Mouse (Mus musculus): ENCODE measurements at regions not wholly inside any gene's neighbourhood (a gene's known extent, or its start where the extent isn't known, plus 50 kb on each side); places are given as distances from the start of the nearest gene placed in this dataset.

DNA sequence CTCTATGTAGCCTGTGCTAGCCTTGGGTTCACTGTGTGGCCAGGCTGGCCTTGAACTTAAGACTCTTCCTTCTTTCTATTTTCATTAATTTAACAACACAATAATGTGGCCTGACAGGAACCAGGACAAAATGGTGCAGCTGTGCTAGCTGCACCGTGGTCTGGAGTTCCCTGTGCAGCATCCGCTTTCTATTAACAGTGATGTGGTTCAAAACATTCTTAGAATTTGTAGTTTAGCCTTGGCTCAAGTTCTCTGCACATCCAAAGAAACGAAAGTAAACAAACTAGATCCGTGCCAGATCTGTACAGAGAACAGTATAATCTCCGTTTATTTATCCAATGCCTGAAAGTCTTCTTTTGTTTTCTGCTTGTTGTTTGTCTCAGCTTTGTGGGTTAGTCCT, 88.5 kb downstream of the Irx1 start:
- DNase-seq (ENCODE audit: low spot score in 2 of 2) = no peak

GRCm38 (mm10) chr13:71868763-71869162, 94.8 kb downstream of the Irx1 start:
- no peak for DNase-seq (ENCODE audit: low spot score in 2 of 2)

GRCm38 (mm10) chr13:71853426-71854025, 110.0 kb downstream of the Irx1 start:
- peak in 1 of 2 experiments; percentile 5 for DNase-seq (ENCODE audit: low spot score in 2 of 2)

GRCm38 (mm10) chr13:71804032-71804958, 159.2 kb downstream of the Irx1 start:
- DNase-seq (ENCODE audit: low spot score in 2 of 2) = no peak

DNA sequence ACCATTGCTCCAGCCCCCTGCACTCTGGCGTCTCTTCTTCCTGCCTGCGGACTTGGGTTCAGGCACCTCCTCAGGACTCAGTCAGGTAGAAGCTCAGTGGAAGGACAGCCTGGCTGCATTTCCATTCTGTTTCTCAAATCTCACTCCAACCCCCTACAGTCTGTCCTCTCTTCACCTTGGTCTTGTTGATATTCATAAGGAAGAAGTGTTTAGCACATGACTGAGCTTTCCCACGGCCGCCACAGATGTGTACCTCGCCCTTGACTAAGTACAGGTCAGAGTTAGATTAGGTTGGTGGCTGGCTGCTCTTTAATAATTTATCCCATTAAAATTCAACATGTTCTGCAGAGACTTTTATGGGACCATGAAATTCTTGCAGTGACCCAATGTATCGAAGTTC, 165.2 kb downstream of the Irx1 start:
- no peak for DNase-seq (ENCODE audit: low spot score in 2 of 2)

DNA sequence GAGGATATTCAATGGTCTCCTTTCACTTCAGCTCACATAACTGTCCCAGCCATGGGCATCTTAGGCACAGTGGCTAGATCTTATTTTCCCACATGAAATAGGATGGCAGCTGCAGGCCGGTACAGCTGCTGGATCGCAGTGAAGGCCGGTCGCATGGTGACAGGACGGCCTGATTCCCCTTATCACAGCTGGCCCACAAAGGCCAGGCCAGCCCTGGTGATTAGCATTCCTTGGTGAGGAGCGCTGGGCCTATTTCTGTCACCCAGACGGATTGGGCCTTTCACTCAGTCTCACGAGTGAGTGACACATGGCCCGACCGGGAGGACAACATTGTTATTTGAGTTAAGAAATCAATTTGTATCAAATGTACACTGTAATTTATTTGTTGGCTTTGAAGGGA, 178.8 kb downstream of the Irx1 start:
- DNase-seq (ENCODE audit: low spot score in 2 of 2) = no peak

DNA sequence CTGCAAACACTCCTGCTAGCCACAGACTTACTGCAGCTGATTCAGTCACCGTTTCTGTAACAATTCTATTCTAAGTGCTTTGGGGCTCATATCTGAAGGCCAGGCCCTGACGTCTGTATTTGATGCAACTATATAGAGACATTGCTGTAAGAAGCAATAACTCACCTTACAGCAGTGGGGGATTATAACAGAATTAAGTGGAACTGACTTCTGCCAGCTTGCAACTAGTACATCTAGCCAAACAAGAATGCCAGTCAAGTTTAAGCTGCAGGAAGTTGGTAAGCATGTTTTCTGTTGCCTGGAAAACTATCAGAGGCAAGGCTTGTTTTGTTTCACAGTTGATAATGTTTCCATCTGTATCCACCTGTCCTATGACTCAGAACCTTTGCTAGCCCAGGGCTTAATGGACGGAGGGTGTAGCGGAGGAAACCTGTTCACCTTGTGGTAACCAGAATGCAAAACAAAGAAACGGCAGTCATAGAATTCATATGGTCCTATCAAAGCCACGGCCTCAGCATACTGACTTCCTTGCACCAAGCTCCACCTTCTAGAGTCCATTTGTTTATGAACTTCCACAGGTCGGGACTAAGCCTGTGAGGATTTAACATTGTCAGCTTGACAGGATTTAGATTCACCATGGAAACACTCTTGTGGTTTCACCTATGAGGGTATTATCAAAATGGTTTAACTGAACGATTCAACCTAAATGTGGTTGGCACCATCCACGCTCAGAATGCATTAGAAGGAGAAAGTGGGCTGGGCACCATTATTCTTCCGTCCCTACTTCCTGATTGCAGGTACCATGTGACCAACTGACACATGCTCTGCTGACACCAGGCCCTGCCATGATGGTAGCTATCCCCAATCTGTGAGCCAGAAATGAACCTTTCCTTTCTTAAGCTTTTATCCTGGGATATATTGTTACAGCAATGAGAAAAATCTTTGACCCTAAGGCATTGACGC, 216.2 kb downstream of the Irx1 start:
- no peak for DNase-seq (ENCODE audit: low spot score in 2 of 2)

GRCm38 (mm10) chr13:71746534-71746933, 217.0 kb downstream of the Irx1 start:
- no peak for DNase-seq (ENCODE audit: low spot score in 2 of 2)

DNA sequence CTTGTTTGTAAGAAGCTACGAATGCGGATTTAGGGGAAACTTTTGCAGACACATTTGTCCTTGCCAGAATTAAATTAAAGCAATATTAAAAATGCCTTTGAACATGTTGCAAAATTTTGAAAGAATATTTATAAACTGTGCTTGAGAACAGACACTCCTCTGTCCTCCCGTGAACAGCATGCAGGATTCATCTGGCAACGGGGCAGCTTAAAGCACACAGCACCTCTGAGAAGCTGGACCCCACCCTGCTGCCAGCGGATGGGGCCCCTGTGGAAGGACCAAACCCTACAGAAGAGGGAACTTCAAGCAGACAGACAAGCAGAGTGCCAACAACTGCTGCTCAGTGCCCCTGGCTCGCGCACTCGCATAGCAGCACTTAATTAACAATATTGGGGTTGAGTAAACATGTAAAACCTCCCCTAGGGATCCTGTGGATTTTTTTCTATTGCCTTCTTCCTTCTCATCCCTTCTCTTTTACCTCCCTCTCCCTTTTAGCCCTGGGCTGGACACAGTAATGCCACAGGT, 226.6 kb downstream of the Irx1 start:
- DNase-seq (ENCODE audit: low spot score in 2 of 2) = no peak

DNA sequence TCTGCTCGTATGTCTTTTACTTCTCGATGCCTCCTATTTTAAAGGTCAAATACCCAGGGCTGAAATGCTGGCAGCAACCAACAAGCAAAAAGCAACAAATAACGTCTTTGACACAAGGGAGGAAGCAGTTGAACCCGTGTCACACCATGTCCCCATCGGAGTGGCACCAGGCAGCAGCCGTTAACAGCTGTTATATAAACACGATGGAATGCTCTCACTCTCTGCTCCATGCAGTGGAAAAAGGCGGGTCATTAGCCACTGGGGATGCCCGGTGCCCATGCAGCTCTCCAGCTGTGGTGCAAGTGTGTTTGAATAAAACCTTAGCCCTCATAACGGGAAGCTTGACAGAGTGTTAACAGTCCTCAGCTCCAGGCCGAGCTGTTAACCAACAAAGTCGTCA, 229.3 kb downstream of the Irx1 start:
- no peak for DNase-seq (ENCODE audit: low spot score in 2 of 2)

GRCm38 (mm10) chr13:71733360-71733759, 230.2 kb downstream of the Irx1 start:
- DNase-seq (ENCODE audit: low spot score in 2 of 2) = no peak

DNA sequence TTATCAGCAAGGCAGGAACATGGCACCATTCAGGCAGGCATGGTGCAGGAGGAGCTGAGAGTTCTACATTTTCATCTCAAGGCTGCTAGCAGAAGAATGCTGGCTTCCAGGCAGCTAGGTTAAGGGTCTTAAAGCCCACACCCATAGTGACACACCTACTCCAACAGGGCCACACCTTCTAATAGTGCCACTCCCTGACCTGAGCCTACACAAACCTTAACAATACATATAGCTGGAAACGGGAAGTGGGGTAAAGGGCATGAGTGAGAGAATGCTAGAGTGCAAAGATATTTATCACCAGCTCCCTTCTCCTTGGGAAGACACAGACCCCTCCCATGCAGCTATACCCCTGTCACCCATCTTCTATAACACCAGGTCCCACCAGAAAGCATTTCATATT, 230.6 kb downstream of the Irx1 start:
- DNase-seq (ENCODE audit: low spot score in 2 of 2) = no peak

GRCm38 (mm10) chr13:71690069-71690817, 273.3 kb downstream of the Irx1 start:
- no peak for DNase-seq (ENCODE audit: low spot score in 2 of 2)

DNA sequence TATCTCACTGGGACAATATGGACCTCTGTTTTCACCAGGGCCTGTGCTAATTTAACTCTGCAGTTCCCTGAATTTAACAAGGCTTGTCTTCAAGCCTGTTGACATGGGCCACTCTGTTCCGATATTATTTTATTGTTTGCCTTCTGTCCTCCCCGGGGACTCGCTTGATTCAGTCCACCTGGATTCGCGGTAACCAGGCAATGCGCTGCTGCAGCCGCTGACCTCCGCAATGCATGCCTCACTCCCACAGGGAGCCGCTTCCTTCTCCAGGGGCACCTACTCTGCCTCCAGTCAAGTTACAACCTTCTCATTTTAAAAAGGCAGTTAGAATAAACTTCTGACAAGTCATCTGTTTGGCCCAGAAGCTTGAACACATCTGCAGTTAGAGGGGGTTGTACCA, 274.3 kb downstream of the Irx1 start:
- DNase-seq (ENCODE audit: low spot score in 2 of 2) = no peak

GRCm38 (mm10) chr13:71676081-71676624, 287.4 kb downstream of the Irx1 start:
- DNase-seq (ENCODE audit: low spot score in 2 of 2) = no peak

- DNase-seq (ENCODE audit: low spot score in 2 of 2) = no peak
Measured at GRCm38 (mm10) chr13:71669956-71670739, 293.4 kb downstream of the Irx1 start.

GRCm38 (mm10) chr13:71668256-71668655, 295.3 kb downstream of the Irx1 start:
- no peak for DNase-seq (ENCODE audit: low spot score in 2 of 2)

DNA sequence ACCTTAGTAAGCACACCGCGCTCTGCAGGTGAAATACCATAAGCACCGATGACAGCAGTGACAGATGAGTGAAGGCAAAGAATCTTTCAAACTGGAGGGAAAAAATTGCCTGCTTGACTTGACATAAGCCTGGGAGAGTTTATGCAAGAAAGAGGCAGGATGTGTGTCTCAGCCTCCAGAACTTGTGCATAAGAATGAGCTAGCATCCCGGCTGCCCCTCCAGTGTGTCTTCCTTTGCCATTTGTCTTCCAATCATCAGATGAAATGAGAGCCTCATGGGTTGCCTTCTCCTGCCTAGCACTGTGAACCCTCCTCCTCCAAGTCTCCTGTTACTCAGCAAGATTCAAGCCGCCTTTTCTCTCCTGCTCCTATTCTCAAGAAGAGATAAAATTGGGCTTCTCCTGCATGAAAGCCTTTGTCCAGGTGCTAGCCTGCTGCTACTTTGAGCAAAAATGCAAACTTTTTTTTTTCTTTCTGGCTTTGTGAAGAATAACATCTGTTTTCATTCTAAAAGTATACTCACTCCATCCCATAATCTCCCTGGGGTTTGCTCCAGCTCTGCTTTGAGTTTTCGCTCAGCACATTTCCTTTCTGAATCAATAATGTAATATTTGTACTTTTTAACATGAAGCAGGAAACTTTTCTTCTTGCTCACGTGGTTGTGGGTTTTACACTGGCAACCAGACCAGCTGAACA, 298.2 kb downstream of the Irx1 start:
- no peak for DNase-seq (ENCODE audit: low spot score in 2 of 2)

DNA sequence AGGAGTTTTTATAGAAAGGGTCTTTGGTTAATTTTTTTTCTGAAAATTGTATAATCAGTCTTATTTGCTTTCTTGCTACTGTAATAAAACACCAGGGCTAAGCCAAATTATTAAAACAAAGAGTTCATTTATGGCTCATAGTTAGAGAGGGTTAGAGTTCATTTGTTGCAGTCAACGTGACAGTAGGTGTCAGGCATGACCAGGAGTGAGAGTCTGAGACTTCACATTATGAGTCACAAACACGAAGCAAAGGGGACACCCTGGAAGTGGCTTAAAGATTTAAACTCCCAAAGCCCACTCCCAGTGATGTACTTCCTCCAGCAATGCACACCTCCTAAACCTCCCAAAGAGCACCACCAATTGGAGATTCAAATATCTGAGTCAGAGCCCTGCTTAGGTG, 305.6 kb downstream of the Irx1 start:
- DNase-seq (ENCODE audit: low spot score in 2 of 2) = no peak
